Mouse (Mus musculus): ENCODE measurements at regions not wholly inside any gene's neighbourhood (a gene's known extent, or its start where the extent isn't known, plus 50 kb on each side); places are given as distances from the start of the nearest gene placed in this dataset.
"Not testable (repeated sequence)": the region's sequence is repeated elsewhere in the genome, so short reads cannot be mapped to it uniquely, and the experiment has no call there.

GRCm38 (mm10) chr9:94136444-94136843 is 401.4 kb downstream of the 1190002N15Rik start:
- no peak for DNase-seq (ENCODE audit: low spot score in 2 of 2)

DNA sequence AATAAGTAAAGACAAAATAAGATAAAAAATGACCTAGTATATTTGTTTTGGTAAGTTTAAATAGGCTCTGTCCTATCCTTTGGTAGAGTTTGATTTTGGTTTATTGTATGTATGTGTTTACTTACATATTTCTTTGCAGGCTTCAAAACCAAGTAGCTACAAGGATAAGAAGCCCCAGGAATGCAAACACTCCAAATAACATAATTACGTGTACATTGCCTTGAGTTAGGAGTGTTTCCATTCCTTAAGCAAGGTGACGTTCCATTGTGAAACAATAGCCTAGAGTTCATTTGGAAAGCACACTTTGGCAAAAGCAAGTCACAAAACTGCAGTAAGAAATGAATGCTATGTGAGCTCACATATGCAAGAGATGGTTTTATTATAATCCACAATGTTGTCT is 404.2 kb downstream of the 1190002N15Rik start:
- no peak for DNase-seq (ENCODE audit: low spot score in 2 of 2)

DNA sequence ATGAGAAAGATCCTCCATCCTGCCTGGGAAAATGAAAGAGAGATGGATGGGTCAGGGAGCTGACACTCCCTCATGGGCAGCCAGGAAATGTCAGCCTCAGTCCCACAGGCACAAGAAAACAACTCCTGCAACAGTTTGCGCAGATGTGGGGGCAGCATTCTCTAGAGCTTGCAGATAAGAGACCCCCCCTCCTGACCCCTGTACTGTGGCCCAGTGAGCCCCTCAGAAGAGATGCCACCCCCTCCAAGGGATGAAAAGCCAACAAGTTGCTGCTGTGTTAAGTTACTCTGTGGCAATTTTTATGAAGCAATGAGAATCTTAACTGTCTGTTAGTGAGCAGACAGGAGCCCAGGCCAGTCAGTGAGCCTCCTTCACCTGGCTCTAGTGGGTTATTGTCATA is 406.5 kb downstream of the 1190002N15Rik start:
- no peak for DNase-seq (ENCODE audit: low spot score in 2 of 2)

DNA sequence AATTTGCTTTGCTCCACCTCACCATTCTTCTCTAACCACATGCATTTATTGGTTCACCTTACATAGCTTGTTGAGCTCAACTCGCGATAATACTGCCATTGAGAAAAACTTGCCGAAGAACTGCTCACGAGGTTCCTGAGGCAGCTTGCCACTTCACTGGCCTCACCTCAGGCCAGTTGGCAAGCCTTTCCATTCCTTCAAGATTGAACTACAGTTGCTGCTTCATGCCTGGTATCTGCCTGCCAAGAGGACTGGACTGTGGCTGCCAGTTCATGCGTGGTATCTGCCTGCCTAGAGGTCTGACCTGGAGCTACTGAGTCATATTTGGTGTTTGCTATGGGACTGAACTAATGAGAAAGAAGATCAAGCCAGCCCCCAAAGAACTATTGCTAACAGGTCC is 420.9 kb downstream of the 1190002N15Rik start:
- peak in 1 of 2 experiments; percentile 8 for DNase-seq (ENCODE audit: low spot score in 2 of 2)

GRCm38 (mm10) chr9:94107701-94108100 is 430.2 kb downstream of the 1190002N15Rik start:
- DNase-seq (ENCODE audit: low spot score in 2 of 2): not testable (repeated sequence)

GRCm38 (mm10) chr9:94104669-94105068 is 433.2 kb downstream of the 1190002N15Rik start:
- DNase-seq (ENCODE audit: low spot score in 2 of 2): no peak

GRCm38 (mm10) chr9:94101958-94102357 is 435.9 kb downstream of the 1190002N15Rik start:
- DNase-seq (ENCODE audit: low spot score in 2 of 2): no peak

- DNase-seq (ENCODE audit: low spot score in 2 of 2): no peak
Measured at GRCm38 (mm10) chr9:94094800-94095199, 443.1 kb downstream of the 1190002N15Rik start.

DNA sequence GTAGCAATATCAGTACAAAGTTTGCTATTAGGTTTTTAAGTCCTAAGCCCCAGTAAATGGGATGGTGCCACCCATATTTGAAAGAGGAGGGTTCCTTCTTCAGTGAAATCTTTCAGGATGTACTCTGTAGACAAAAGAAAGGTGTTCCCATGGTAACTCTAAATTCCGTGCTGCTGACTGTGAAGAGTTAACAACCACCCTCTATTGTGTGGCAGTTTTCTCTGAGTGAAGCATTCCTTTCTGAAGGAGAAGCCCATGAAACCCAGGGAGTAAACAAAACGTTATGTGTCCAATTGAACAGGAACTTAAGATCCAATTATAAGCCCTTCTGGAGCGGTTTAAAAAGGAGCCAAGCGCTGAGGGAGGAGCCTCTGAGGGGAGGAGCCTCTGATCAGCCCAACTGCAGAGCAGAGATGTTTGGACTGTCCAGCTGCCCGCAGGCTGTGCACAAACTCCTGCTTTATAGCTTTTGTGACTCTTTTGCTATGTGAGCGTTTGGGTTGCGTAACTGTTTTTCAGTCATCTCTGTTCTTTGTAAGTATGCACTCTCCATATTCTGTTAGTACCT is 446.1 kb downstream of the 1190002N15Rik start:
- DNase-seq (ENCODE audit: low spot score in 2 of 2): no peak

- DNase-seq (ENCODE audit: low spot score in 2 of 2): no peak
Measured at GRCm38 (mm10) chr9:94089759-94090158, 448.1 kb downstream of the 1190002N15Rik start.

DNA sequence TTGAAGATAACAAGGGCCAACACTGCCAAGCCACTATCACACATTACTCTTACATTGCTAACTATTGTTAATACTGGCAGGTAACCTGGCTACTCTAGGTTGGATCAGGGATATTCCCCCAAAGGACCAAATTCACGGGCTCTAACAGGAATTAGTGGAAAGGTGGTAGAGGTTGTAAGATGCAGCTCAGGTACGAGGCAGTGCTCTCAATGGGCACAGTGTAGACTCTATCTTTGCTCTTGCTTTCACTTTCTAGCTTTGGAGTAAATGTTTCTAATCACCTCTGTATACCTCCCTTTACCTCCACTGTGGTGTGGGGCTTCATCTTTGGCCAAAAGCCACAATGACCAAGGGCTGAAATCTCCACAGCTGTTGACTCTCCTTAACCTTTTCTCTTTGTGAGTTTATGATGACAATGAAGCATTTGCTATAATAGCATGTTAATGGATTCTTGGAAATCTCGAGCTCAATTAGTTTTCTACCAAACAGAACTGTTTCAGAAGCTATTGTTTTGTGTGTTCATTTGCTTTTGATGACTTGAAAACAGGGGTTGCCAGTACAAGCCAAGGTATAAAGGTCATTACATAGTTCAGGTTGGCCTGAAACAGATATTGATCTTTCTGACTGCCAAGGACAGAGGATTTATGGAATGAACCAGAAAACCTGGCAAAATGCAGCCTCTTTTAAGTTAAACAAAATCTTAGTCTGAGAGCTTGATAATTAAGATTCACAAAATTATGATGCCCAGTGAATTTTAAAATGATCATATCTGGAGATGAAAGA is 454.1 kb downstream of the 1190002N15Rik start:
- DNase-seq (ENCODE audit: low spot score in 2 of 2): no peak

GRCm38 (mm10) chr9:94074904-94075303 is 463.0 kb downstream of the 1190002N15Rik start:
- DNase-seq (ENCODE audit: low spot score in 2 of 2): no peak

- DNase-seq (ENCODE audit: low spot score in 2 of 2): no peak
Measured at GRCm38 (mm10) chr9:94067121-94067520, 470.8 kb downstream of the 1190002N15Rik start.

DNA sequence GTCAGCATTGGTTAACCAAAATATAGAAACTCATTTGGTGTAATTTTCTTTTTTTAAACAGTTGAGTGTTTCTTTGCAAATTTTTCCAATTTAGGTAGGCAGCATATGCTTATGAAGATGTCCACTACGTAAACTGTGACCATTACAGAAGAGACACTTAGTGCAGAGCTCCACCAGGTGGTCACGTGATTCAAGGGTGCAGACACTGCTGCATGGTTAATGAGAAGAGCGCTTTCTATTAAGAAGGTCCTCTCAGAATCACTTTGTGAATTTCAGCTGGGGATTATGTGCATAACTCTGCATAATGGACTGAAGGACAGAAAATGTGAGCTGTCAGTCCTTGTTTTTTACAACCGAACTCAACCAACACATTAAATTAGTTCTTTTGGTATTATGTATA is 484.7 kb downstream of the 1190002N15Rik start:
- DNase-seq (ENCODE audit: low spot score in 2 of 2): no peak

GRCm38 (mm10) chr9:94047845-94048244 is 490.0 kb downstream of the 1190002N15Rik start:
- DNase-seq (ENCODE audit: low spot score in 2 of 2): no peak

- no peak for DNase-seq (ENCODE audit: low spot score in 2 of 2)
Measured at GRCm38 (mm10) chr9:94045462-94046126, 492.3 kb downstream of the 1190002N15Rik start.

DNA sequence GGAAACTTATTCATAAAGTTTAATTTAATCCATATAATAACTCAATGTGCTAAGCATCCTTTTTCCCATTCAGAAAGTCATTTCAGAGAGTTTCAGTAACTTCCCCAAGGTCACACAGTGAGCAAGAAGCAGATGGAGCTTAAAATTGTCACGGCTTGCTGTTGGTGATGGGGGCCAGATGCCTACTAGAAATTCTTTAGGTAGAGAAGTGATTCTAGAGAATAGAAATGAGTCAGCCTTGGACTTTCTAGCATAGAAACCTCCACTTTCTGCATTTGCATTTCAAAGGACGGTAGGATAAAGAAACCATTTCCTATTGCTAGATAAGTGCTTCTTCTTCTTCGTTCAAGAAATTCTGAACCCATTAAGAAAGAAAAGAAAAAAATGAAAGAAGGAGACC is 514.1 kb downstream of the 1190002N15Rik start:
- no peak for DNase-seq (ENCODE audit: low spot score in 2 of 2)

- no peak for DNase-seq (ENCODE audit: low spot score in 2 of 2)
Measured at GRCm38 (mm10) chr9:94021293-94021903, 516.5 kb downstream of the 1190002N15Rik start.

GRCm38 (mm10) chr9:94016747-94017487 is 521.0 kb downstream of the 1190002N15Rik start:
- no peak for DNase-seq (ENCODE audit: low spot score in 2 of 2)

- DNase-seq (ENCODE audit: low spot score in 2 of 2): no peak
Measured at GRCm38 (mm10) chr9:93992216-93992615, 545.7 kb downstream of the 1190002N15Rik start.

DNA sequence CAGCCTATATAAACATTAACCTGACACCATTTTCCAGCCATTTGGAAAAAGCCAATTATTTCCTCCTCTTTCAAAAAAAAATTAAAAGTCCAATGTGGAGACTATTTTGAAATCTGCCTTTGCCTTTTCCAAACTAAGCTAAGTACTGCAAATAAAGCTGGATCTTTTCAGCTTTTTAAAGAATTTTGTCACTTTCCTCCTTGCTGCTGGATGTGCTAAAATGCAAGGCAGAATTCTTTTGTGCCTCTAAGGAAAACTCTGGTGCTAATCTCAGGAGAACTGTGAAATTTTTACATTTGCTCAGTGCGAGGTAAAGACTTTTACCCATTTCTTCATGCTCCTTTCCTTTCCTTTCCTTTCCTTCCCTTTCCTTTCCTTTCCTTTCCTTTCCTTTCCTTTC is 546.7 kb downstream of the 1190002N15Rik start:
- no peak for DNase-seq (ENCODE audit: low spot score in 2 of 2)

All from layer of hippocampus, postnatal 14 days (tissue).